Mouse (Mus musculus) kidney, adult 2 months (tissue): ENCODE data around the gene Foxi3. TPM values are rescaled to one million over a fixed set of nuclear protein-coding genes. Genes with fewer than 3 reads are reported as not detected.
A peak's percentile ranks its signal among the peaks of the same experiment; 100 is the strongest.

Experiments
- DNase-seq: peaks from one replicate; pipeline ENCODE4 v3.0.0; 2021
- H3K27ac ChIP-seq: fragments of 200-500 bp; 2 replicates; pipeline ENCODE4 v1.5.1; 2012; ENCODE audit warnings: low read depth, low read length, control low read depth, inconsistent platforms; ENCODE audit not compliant: insufficient read depth
- H3K27me3 ChIP-seq: fragments of 200-500 bp; replicated peaks from 2 replicates; pipeline ENCODE4 v1.6.1; 2012; ENCODE audit warnings: mild to moderate bottlenecking, moderate library complexity, low read length, inconsistent platforms; ENCODE audit not compliant: control insufficient read depth, insufficient read depth
- H3K36me3 ChIP-seq: fragments of 200-500 bp; 2 replicates; pipeline ENCODE4 v1.6.1; 2012; ENCODE audit warnings: mild to moderate bottlenecking, moderate library complexity, low read length, inconsistent platforms; ENCODE audit not compliant: control insufficient read depth, insufficient read depth
- H3K4me1 ChIP-seq: fragments of 200-500 bp; 2 replicates; pipeline ENCODE4 v1.6.1; 2011; ENCODE audit warnings: low read length; ENCODE audit not compliant: control insufficient read depth, insufficient read depth
- H3K4me3 ChIP-seq: fragments of 200-500 bp; 2 replicates; pipeline ENCODE4 v1.5.1; 2011; ENCODE audit warnings: mild to moderate bottlenecking, low read depth, low read length, control low read depth; ENCODE audit not compliant: insufficient read depth
- CTCF ChIP-seq: fragments of 200-500 bp; conservative IDR thresholded peaks from 2 replicates; pipeline ENCODE4 v1.5.1; 2011; ENCODE audit warnings: low read depth, mild to moderate bottlenecking, control low read depth, low read length, moderate library complexity, mixed read lengths; ENCODE audit not compliant: insufficient read depth, insufficient read length
- POLR2A ChIP-seq: fragments of 200-500 bp; IDR thresholded peaks from one replicate; pipeline ENCODE4 v1.6.1; 2011; ENCODE audit warnings: low read depth, low read length, control low read depth
- WGBS: fragments of 180-500 bp; shearing (Covaris S2); methylation state at CpG from one replicate; pipeline ENCODE4 v1.1.7; 2018; 5-methylcytosine and 5-hydroxymethylcytosine counted together
- polyA plus RNA-seq: library from polyadenylated mRNA; depleted of rRNA; stranded (reverse); fragments of >200 nt; gene quantifications from 2 replicates; pipeline ENCODE4 v1.2.3, GENCODE M21; 2012; rRNA removed

Gene Foxi3
- polyA plus RNA-seq = not detected in 2 replicates

DNA sequence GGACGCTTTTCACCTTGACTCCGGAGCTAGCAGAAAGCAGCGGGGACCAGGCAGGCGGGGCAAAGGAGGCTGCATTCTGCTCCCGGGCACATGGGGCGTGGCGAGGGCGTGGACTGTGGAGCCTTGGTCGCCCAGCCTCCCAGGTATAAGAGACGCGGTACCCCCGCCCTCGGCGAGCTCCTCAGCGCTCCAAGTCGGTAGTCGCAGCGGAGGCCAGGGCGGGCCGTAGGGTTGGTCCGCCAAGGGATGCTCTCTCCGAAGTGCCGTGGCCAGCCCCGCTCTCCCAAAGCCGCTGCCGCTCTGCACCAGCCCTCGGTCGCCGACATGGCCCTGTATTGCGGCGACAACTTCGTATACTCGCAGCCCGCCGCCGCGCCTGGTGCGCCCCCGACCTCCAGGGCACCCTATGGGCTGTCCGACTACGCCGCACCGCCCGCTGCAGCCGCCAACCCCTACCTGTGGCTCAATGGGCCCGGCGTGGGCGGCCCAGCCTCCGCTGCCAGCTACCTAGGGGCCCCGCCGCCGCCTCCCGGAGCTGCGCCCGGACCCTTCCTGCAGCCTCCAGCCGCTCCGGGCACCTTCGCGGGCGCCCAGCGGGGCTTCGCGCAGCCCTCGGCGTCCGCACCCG is at the start of gene Foxi3:
Gene Foxi3, plus strand, starts transcription at position 247 of the 628 bp plus-strand sequence.
- no peaks in the 10 kb centered on the region for H3K4me1 ChIP-seq
- 1% methylated on average over 67 of the region's 67 CpGs for WGBS
- H3K27ac ChIP-seq = no peak within 1 kb of the TSS
- no peaks in the 10 kb centered on the region for H3K36me3 ChIP-seq
- peak within 1 kb of the TSS; percentile 17; the same call in 1 of the 2 replicates for H3K4me3 ChIP-seq
- TF ChIP-seq POLR2A = no peak
- TF ChIP-seq CTCF = no peak
- DNase-seq = peak; percentile 66
- H3K27me3 ChIP-seq = no peaks in the 10 kb centered on the region; the same call in none of the 2 replicates

DNA sequence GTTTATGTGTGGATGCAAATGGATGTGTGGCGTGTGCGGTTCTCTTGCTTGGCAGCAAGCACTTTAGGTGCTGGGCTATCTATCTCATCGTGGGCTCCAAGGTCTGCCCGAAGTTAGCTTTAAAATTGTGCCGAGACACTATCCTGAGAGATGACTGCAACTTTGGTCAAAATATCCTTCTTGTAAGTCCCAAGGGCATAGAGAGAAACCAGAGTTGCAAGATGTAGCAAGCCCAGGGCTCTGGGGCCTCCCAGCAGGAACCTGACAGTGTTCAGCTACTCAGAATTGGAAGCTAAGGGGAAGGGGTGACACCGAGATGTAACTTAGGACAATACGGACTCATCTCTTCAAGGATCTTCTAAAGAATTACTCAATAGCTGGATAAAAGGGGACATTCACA is 46.8 kb upstream of the Foxi3 start:
- no peak for TF ChIP-seq POLR2A
- no peak overlapping the region for H3K27ac ChIP-seq
- no peaks in the 10 kb centered on the region for H3K27me3 ChIP-seq
- WGBS = 95% methylated on average over 7 of the region's 7 CpGs
- no peak for DNase-seq
- peaks cover 2% of the 10 kb centered on the region; the same call in 1 of the 2 replicates for H3K36me3 ChIP-seq
- no peaks in the 10 kb centered on the region for H3K4me1 ChIP-seq
- no peak overlapping the region for H3K4me3 ChIP-seq

DNA sequence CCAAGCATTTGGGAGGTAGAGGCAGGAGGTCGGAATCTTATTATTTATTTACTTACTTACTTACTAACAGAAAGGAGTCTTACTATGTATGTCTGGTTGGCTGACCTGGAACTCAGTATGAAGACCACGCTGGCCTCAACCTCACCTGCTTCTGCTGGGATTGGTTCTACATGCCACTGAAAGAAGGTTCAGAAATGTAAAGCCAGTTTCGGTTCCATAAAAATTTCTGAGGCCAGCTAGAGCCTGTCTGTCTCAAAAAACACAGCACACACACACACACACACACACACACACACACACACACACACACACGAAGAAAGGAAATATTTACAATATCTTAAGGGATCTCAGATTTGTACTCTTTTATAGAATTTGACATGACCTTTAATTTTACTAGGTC is 46.0 kb upstream of the Foxi3 start:
- Histone ChIP-seq H3K27me3 (no peaks in the 10 kb centered on the region), H3K4me3 (no peak overlapping the region), H3K27ac (no peak overlapping the region), H3K36me3 (peaks cover 2% of the 10 kb centered on the region; the same call in 1 of the 2 replicates), H3K4me1 (no peaks in the 10 kb centered on the region)
- no peak for DNase-seq
- WGBS = 70% methylated on average over 4 of the region's 4 CpGs
- TF ChIP-seq CTCF (no peak), POLR2A (no peak)

DNA sequence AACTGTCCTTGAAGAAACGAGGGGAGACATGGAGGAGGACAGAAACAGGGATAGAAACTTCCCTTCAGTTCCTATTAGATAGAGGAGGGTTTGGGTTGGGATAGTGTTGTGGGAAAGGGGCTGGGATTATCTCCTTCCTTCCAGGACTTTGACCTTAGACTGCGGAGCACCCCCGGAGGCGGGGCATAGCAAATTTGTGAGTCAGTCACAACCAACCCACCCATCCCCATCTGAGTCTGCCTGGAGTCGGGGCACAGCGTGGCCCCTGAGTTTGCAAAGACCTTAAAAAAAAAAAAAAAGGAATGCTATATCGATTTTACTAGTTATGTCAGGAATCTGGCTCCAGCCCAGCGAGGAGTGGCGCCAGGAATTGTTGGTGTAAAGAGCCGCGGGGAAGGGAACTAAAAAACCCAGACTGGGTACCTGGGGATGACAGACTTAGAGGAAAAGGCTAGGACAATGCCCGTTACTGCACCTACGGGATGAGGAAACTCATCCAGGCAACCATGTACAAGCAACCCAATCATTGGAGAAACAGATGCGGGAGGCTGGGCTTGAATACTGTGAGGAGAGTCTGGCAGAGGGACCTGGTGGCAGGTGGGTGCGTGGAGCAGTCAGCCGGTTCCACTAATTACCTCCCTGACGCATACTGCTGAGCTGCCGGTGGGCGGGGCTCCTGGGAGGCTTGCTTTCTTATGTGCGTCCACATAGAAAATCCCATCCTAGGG is 44.5 kb upstream of the Foxi3 start:
- DNase-seq = peak; percentile 10
- H3K4me1 ChIP-seq = no peaks in the 10 kb centered on the region
- TF ChIP-seq CTCF (no peak), POLR2A (no peak)
- H3K27ac ChIP-seq = no peak overlapping the region
- H3K27me3 ChIP-seq = no peaks in the 10 kb centered on the region
- H3K36me3 ChIP-seq = no peaks in the 10 kb centered on the region
- WGBS = 6% methylated on average over 20 of the region's 20 CpGs
- H3K4me3 ChIP-seq = no peak overlapping the region

DNA sequence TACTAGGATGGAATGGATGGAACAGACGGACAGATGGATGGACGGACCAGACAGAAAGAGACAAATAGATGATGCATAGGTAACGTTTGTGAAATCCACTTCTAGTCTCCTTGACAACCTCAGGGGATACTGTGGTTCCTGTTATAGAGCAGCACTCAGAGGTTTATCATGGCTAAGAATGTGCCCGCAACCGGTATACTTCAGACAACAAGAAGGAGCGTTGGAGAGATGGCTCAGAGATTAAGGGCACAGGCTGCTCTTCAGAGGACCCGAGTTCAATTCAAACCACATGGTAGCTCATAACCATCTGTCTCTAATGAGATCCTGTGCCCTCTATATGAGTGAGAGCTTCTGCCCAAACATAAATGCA is 44.0 kb upstream of the Foxi3 start:
- WGBS = 74% methylated on average over 7 of the region's 7 CpGs
- Histone ChIP-seq H3K4me1 (no peaks in the 10 kb centered on the region), H3K36me3 (no peaks in the 10 kb centered on the region), H3K27ac (no peak overlapping the region), H3K27me3 (no peaks in the 10 kb centered on the region), H3K4me3 (no peak overlapping the region)
- no peak for TF ChIP-seq POLR2A
- no peak for DNase-seq

DNA sequence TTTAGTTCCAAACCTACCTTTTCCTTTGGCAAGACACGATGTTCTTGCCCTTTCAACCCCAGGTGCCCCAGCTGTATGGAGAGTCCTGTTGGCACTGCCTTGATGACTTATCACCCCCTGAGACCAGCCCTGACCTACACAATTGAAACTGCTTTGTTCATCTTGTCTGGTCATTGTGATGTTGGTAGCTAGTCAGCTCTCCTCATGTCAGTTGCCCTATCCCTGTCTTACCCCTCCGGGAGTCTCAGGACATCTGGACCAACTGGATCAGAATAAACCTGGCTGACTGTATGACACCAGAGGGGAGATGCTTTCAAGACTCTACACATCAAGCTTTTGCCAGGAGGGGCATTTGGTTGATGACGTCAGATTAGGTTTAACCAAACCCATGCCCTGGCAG is 37.5 kb upstream of the Foxi3 start, which contains the start of gene Tex37:
Gene Tex37, minus strand, starts transcription at position 101 of the 400 bp plus-strand sequence.
- no peak for TF ChIP-seq CTCF
- no peak for TF ChIP-seq POLR2A
- DNase-seq = no peak
- Histone ChIP-seq H3K4me1 (no peaks in the 10 kb centered on the region), H3K4me3 (no peak within 1 kb of the TSS), H3K27me3 (no peaks in the 10 kb centered on the region), H3K36me3 (no peaks in the 10 kb centered on the region), H3K27ac (no peak within 1 kb of the TSS)
- 88% methylated on average over 3 of the region's 3 CpGs for WGBS

DNA sequence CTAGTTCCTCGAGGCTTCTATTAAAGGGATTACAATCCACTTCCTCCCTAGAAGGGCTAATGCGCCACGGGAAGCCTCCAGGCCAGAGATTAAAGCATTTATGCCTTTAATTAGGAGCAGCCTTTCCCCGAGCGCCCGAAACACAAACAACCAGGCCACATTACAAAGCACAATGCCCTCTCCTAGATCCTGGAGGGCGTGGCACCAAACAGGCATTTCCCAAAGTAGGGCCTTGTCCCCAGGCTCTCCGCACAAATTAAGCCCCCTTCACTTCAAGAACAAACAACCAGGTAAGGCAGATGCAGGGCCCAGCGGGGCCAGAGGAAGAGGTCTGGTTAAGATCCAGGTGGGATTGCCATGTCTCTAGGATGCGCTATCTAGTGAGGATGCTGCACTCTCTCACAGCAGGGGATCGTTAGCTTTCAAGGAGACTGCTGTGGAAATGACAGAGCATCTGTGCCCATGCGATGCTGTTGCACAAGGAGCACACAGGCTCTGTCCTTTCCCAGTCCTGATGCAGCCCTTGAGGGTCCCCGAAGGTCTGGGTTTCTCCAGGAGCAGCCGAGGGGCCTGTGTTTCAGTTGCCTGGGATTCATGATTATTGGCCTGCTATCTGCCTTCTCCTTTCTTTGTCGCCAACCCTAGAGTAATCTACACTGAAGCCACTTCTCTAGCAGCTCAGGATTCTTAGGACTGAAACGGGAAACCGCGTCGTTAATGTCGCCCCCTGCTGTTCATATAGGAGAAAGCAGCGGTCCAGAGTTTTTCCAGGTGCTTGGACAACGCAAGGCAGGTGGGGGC is 34.9 kb upstream of the Foxi3 start:
- H3K27ac ChIP-seq = no peak overlapping the region
- no peaks in the 10 kb centered on the region for H3K27me3 ChIP-seq
- 16% methylated on average over 22 of the region's 22 CpGs for WGBS
- H3K36me3 ChIP-seq = no peaks in the 10 kb centered on the region
- H3K4me1 ChIP-seq = no peaks in the 10 kb centered on the region
- TF ChIP-seq CTCF (peak; percentile 74), POLR2A (no peak)
- no peak overlapping the region for H3K4me3 ChIP-seq
- peak; percentile 43 for DNase-seq
